Mouse (Mus musculus) hematopoietic stem cell, adult 5-6 weeks (primary cell): Measurements from ENCODE around the gene Etv5. TPM values are rescaled to one million over a fixed set of nuclear protein-coding genes. Genes with fewer than 3 reads are reported as not detected.

Experiments used
- total RNA-seq: library from RNA; stranded (forward); fragments of 172-1452, 232-1000 nt; gene quantifications from 2 replicates; pipeline ENCODE4 v1.2.3, GENCODE M21; 2017

Gene Etv5
- total RNA-seq, 1 experiment from 2014 or later, result 9.9 TPM

Other genes starting within 250 kb of the Etv5 start
- gene Tra2b, start 173.7 kb downstream of the Etv5 start, total RNA-seq, result 752 and 856 TPM in 2 replicates
- gene Dgkg, start 217.5 kb upstream of the Etv5 start, total RNA-seq, result 17.9 and 23.6 TPM in 2 replicates